Mouse (Mus musculus) macrophage (primary cell): ENCODE results near the gene Matk. TPM values are rescaled to one million over a fixed set of nuclear protein-coding genes. Genes with fewer than 3 reads are reported as not detected.
A peak's percentile ranks its signal among the peaks of the same experiment; 100 is the strongest.

Experiments
- H3K27ac ChIP-seq: fragments of 350-480 bp; formaldehyde crosslinking; 2 replicates; pipeline ENCODE4 v1.9.0; 2021
- H3K36me3 ChIP-seq: fragments of 350-480 bp; formaldehyde crosslinking; 2 replicates; pipeline ENCODE4 v1.9.0; 2021; ENCODE audit errors: inconsistent target
- H3K4me3 ChIP-seq: fragments of 350-480 bp; formaldehyde crosslinking; 2 replicates; pipeline ENCODE4 v1.9.0; 2021; ENCODE audit errors: inconsistent target
- H3K79me2 ChIP-seq: fragments of 350-480 bp; formaldehyde crosslinking; 2 replicates; pipeline ENCODE4 v1.9.0; 2021; ENCODE audit errors: inconsistent target
- WGBS: methylation state at CpG from one replicate; pipeline ENCODE4 v1.1.7; 2026; ENCODE audit warnings: inconsistent platforms; ENCODE audit not compliant: missing documents; 5-methylcytosine and 5-hydroxymethylcytosine counted together
- polyA plus RNA-seq: library from polyadenylated mRNA; stranded (reverse); fragments of 250-400 nt; gene quantifications from 3 replicates; pipeline ENCODE4 v1.2.4, GENCODE M21; 2018; ENCODE audit warnings: inconsistent platforms

Gene Matk
- polyA plus RNA-seq, 1 experiment from 2014 or later = 5.7 TPM

DNA sequence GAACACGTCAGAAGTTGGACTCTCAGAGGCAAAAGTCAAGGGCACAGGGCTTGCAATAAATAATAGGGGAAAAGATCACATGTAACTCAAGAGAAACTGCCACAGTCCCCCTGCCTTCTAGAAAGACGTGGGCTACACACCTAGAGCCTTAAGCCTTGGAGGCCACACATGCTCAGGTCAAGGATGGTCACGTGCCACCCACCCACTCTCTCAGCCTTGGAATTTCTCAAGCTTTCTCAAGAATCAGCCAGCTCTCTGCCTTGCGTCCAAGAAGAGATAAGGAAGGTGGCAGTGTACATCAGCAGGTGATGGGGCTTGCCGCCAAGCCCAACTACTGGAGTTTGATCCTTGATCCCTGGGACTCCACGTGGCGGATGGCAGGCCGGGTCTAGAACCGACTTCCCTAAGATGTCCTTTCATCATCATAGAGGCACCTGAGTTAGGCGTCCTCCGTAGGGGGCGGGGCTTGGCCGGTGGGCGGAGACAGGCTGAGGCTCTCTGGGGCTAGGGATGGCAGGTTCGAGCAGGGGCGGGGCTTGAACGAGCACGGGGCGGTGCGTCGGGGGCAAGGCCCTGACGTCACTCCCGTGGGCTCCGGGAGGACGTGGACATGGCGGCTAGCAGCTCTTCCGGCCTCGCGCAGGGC is 20.0 kb upstream of the Matk start, which contains the start of gene Zfr2:
Zfr2 (plus strand) TSS at position 576 of the 646 bp plus-strand sequence.
- Histone ChIP-seq H3K79me2 (no peaks in the 10 kb centered on the region), H3K27ac (no peak within 1 kb of the TSS), H3K4me3 (peak within 1 kb of the TSS; percentile 41), H3K36me3 (no peaks in the 10 kb centered on the region)
- 9% methylated on average over 29 of the region's 29 CpGs for WGBS

DNA sequence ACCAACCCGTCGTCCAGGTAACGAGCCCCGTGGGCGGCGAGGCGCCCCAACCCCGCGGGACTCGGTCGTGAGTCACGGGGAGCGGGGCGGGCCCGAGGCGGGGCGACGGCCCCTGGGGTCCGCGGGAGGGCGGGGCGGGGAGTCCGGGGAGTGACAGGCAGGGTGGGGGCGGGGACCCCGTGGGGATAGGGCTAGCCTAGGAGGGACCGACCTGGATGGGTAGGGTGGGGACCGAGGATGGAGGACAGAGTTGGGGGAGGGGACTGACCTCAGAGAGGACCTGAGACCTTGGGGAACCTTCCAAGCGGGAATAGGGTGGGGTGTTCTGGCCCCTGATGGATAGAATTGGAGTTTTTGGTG is 19.5 kb upstream of the Matk start:
- 4% methylated on average over 14 of the region's 28 CpGs for WGBS
- no peaks in the 10 kb centered on the region for H3K36me3 ChIP-seq
- no peak overlapping the region for H3K27ac ChIP-seq
- H3K79me2 ChIP-seq = no peaks in the 10 kb centered on the region
- H3K4me3 ChIP-seq = peak overlapping the region; percentile 41

DNA sequence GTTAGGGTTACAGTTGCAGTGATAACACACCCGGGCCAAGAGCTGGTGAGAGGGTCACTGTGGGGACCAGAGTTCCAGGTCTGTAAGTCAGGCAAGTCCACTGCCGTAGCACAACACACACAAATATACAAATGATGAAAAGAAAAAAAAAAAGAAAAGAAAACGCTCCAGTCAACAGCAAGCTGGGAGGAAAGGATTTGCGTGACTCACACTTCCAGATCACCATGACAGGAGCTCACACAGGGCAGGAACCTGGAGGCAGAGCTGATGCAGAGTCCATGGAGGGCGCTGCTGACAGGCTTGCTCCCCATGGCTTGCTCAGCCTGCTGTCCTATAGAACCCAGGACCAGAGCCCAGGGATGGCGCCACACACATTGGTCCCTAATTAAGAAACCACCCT is 18.5 kb upstream of the Matk start:
- WGBS = 84% methylated on average over 4 of the region's 6 CpGs
- Histone ChIP-seq H3K27ac (no peak overlapping the region), H3K79me2 (no peaks in the 10 kb centered on the region), H3K4me3 (no peak overlapping the region), H3K36me3 (no peaks in the 10 kb centered on the region)

DNA sequence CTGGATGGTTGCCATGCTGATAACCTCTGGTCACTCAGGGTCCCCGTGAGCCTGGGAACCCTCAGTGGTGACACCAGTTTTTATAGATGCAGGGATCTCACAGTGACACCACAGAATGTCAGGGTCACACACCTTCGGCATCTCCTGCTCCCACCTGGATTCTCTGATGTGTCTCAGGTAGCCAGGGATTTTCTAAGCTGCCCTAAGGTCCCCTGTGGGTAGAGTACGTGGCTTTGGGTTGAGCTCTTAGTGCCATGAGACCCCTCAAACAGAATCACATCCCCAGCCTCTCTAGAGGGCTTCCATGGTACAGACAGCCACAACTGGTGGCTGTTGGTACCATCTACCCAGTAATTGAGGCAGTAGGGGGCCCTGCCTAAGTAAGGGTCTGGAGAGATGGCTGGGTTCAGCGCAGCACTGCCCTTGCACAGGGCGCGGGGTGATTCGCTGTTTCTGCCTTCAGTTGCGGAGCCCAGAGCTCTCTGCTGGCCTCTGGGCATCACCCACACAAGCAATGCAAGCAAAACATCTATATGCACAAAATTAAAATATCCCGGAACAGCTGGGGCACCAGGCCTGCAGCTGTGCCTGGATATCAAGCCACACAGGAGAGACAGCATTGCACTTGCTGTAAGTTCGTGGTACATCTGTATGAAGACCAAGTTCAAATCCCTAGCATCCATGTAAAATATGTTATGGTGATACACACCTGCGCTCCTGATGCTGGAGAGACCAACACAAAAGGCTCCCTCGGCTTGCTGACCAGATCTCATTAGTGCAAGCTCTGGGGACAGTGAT is 16.1 kb upstream of the Matk start:
- Histone ChIP-seq H3K4me3 (no peak overlapping the region), H3K79me2 (no peaks in the 10 kb centered on the region), H3K36me3 (no peaks in the 10 kb centered on the region), H3K27ac (no peak overlapping the region)
- WGBS = 88% methylated on average over 12 of the region's 12 CpGs

DNA sequence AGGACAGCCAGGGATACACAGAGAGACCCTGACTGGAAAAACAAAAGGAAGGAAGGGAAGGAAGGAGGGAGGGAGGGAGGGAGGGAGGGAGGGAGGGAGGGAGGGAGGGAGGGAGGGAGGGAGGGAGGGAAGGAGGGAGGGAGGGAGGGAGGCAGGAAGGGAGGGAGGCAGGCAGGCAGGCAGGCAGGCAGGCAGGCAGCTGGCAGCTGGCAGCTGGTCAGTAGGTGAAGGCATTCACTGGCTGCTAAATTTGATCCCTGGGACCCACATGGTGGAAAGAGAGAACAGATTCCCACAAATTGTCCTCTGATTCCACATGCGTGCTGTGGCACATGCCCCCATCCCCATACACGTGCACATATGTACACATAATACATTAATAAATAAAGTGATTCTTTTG is 14.1 kb upstream of the Matk start:
- no peaks in the 10 kb centered on the region for H3K36me3 ChIP-seq
- no peak overlapping the region for H3K27ac ChIP-seq
- H3K4me3 ChIP-seq = no peak overlapping the region
- no peaks in the 10 kb centered on the region for H3K79me2 ChIP-seq
- WGBS = 100% methylated on average over 2 of the region's 2 CpGs

DNA sequence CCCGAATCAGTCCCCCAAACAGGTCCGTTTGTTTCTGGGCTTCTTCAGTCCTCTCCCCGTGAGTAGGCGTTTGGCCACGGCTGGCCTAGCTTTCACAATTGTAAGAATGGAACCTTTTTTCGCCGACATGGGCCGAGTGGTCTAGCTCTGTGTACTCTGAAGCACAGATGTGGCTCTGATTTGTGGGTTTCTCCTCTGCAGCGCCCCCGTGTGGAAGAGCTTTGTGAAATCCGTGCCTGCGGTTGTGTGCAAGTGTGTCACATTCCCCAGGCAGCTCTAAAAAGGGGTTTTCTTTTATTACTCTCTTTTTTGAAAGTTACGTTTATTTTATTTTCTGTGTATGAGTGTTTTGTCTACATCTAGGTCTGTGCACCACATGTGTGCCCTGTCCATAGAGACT is 11.9 kb upstream of the Matk start:
- WGBS = 35% methylated on average over 13 of the region's 13 CpGs
- no peaks in the 10 kb centered on the region for H3K79me2 ChIP-seq
- H3K4me3 ChIP-seq = no peak overlapping the region
- H3K36me3 ChIP-seq = no peaks in the 10 kb centered on the region
- no peak overlapping the region for H3K27ac ChIP-seq

DNA sequence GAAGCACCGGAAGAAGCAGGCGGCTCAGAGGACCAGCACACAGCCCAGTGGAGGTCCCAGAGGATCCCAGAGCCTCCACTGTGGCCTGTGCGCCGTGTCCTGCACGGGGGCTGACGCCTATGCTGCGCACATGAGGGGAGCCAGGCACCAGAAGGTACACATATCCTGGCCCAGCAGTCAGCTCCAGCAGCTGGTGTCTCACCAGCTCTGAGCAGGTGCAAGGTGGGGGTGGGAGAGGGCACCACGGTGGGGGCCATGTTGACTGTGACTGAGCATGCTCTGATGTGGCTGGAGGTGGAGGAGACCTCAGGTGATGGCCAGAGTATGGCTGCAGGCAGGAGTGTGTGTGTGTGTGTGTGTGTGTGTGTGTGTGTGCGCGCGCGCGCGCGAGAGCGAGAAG is 10.7 kb upstream of the Matk start:
- H3K27ac ChIP-seq = no peak overlapping the region
- no peaks in the 10 kb centered on the region for H3K36me3 ChIP-seq
- no peak overlapping the region for H3K4me3 ChIP-seq
- no peaks in the 10 kb centered on the region for H3K79me2 ChIP-seq
- 89% methylated on average over 16 of the region's 16 CpGs for WGBS

DNA sequence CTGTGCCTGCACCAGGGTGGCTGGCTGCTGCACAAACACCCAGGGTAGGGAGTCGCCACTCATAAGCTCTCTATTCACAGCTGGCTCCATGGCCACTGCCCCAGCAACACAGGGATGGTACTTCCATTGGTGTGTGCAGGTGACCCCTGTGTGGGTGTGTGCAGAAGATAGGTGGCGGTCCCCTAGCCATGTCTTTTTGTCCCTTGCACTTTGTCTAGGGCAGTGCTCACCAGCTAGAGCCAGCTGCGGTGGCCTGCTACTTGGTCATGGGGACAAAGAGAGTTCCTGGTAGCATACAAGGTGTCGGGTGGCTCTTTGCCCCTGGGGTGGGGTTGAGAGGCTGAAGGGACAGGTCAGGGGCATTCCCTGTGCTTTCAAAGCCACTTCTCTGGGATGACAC is 8.6 kb upstream of the Matk start:
- H3K36me3 ChIP-seq = no peaks in the 10 kb centered on the region
- no peak overlapping the region for H3K4me3 ChIP-seq
- no peak overlapping the region for H3K27ac ChIP-seq
- 90% methylated on average over 4 of the region's 4 CpGs for WGBS
- no peaks in the 10 kb centered on the region for H3K79me2 ChIP-seq

DNA sequence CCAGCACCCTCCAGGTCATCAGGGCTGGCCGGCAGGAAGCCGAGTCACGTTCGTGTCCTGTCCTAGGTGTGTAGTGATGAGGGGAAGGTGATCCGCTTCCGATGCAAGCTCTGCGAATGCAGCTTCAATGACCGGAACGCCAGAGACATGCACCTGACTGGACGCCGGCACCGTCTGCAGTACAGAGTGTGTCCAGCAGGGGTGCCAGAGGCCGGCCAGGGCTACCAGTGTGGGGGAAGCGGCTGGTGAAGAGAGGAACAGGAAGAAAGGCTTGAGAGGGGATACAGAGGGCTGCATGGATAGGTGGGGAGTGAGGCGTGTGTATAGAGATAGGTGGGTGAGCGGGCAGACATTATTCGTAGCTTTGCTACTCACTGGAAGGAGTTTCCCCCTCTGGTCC is 8.1 kb upstream of the Matk start:
- Histone ChIP-seq H3K4me3 (no peak overlapping the region), H3K79me2 (no peaks in the 10 kb centered on the region), H3K27ac (no peak overlapping the region), H3K36me3 (no peaks in the 10 kb centered on the region)
- 8% methylated on average over 17 of the region's 17 CpGs for WGBS

DNA sequence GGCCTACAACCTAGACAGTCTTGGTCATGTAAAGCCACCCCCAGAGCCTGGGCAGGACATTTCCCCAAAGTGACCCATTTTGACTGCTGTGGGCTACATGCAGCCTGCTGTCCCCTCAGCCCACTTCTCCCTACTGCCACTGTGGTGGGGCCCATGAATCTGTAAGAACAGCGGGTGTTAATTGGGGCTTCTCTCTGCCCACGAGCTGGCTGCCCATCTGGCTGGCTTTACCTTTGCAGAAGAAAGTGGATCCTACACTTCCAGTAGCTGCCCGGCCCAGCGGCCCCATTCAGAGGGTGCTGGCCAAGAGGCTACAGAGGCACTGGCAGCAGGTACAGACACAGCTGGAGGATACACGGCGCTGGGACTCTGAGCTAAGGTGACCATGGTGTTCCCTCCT is 7.6 kb upstream of the Matk start:
- WGBS = 94% methylated on average over 6 of the region's 6 CpGs
- H3K79me2 ChIP-seq = no peaks in the 10 kb centered on the region

DNA sequence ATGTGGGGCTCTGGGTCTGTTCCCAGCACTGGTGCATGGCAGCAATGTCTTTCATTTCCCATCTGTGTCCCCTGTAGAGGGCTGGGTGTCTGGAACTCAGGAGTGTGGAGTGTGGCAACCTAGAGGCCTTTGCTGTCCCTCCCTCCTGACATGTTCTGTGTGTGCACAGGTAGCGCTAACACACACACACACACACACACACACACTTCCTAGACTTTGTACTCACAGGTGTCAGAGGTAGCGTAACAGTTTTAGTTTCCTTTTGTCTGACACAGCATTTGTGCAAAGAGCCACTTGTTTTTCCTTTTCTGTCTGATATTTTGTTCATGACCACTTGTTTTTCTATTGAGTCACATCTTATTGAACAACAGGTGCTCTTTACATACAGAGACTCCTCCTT is 4.9 kb upstream of the Matk start:
- 71% methylated on average over 1 of the region's 2 CpGs for WGBS
- Histone ChIP-seq H3K27ac (no peak overlapping the region), H3K79me2 (no peaks in the 10 kb centered on the region), H3K4me3 (no peak overlapping the region), H3K36me3 (no peaks in the 10 kb centered on the region)

More for the DNA sequence above, 7.6 kb upstream of the Matk start:
- Histone ChIP-seq H3K4me3 (no peak overlapping the region), H3K36me3 (no peaks in the 10 kb centered on the region), H3K27ac (no peak overlapping the region)

DNA sequence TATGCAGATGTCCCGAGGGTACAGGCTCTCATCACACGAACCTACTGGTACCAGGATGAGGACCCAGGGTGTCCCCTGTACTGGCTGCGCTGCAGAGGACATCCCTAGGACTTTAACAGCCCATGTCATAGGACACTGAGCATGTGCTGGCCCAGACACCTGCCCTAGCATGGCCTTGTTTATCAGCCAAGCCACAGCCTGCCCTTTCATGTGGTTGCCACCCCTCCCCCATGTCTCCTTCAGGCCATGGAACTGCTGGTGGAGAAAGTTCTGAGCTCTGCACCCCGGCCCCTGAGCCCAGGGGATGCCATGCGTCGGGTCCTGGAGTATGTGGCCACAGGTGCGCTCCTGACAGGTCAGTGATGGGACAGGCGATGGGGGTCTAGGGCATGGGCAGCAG is 3.3 kb upstream of the Matk start:
- no peaks in the 10 kb centered on the region for H3K79me2 ChIP-seq
- H3K4me3 ChIP-seq = no peak overlapping the region
- H3K36me3 ChIP-seq = no peaks in the 10 kb centered on the region
- WGBS = 92% methylated on average over 8 of the region's 8 CpGs
- no peak overlapping the region for H3K27ac ChIP-seq

DNA sequence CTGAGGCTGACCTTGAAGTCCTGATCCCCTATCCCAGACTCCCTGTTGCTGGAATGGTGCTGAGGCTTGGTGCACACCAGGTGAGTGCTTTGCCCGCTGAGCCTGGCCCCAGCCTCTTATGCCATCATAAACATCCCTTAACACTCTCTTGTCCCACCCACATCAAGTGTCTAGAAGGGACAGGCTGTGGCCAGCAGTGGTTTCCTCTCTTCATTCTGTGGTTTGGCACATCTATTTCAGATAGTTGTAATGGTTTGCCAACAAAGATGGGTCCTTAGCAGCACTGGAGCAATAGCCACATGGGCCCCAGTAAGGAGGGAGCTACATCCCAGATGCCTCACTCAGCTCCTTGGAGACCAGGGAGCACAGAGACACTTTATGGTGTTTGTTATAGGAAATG is 2.2 kb downstream of the Matk start:
- H3K4me3 ChIP-seq = no peak overlapping the region
- no peak overlapping the region for H3K27ac ChIP-seq
- no peaks in the 10 kb centered on the region for H3K36me3 ChIP-seq
- no peaks in the 10 kb centered on the region for H3K79me2 ChIP-seq
- 13% methylated on average over 1 of the region's 1 CpGs for WGBS

DNA sequence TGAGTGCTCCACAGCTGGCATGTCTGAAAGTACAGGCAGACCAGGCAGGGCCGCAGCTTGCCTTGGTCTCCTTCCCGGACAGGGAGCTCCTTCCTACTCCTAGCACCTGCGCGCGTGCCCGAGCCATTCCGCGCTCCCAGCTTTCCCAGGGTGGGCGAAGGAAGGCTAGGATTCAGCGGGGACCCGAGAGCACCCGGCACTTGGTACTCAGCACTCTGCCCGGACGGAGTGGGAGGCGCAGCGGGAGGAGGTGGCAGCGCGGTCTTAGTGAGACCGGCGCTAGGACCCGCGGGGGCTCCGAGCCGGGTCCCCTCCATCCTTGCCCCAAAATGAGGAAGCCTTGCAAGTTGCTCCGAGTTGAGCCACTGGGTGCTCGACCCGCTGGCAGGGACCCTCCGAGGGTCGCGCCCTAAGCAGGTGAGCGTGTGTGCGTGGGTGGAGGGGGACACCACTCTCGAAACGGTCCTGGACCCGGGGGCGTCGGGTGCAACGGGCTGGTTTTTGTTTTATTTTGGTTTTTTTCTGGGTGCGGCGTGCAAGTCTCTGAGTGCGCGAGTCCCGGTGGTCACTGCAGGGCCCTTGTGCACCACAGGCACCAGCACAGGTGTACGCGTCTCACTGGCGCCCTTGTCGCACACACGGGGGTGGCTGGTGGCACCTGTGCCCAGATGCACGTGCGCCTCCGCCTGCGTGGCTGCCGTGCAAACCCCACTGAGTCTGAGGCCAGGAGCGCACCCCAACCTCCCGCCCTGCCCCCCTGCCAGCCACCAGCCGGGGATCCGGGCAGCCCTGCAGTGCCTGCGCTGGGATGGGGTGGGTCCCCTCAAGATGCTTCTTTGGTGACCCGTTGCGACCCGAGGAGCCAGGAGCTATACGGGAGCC is 4.7 kb downstream of the Matk start:
- Histone ChIP-seq H3K27ac (no peak overlapping the region), H3K79me2 (no peaks in the 10 kb centered on the region), H3K36me3 (no peaks in the 10 kb centered on the region), H3K4me3 (peak overlapping the region; percentile 12; the same call in 1 of the 2 replicates)
- WGBS = 4% methylated on average over 62 of the region's 62 CpGs
